Mouse (Mus musculus) erythroblast, embryonic 14.5 days (primary cell): Measurements from ENCODE around the gene Txk. TPM values are rescaled to one million over a fixed set of nuclear protein-coding genes. Genes with fewer than 3 reads are reported as not detected.

Experiments
- H3K27me3 ChIP-seq: 2 replicates; pipeline ENCODE4 v1.6.1; 2012; ENCODE audit warnings: inconsistent platforms; ENCODE audit not compliant: control insufficient read depth
- H3K36me3 ChIP-seq: 2 replicates; pipeline ENCODE4 v1.6.1; 2012; ENCODE audit warnings: mild to moderate bottlenecking, inconsistent platforms; ENCODE audit not compliant: control insufficient read depth
- H3K4me1 ChIP-seq: 2 replicates; pipeline ENCODE4 v1.6.1; 2012; ENCODE audit warnings: inconsistent platforms; ENCODE audit not compliant: control insufficient read depth
- H3K4me3 ChIP-seq: replicated peaks from 2 replicates; pipeline ENCODE3; 2012; ENCODE audit warnings: moderate library complexity, mild to moderate bottlenecking, inconsistent platforms
- H3K9me3 ChIP-seq: 2 replicates; pipeline ENCODE4 v1.6.1; 2012; ENCODE audit warnings: low read length, inconsistent platforms, mixed read lengths; ENCODE audit not compliant: control insufficient read depth
- GATA1 ChIP-seq: IDR thresholded peaks from 2 replicates; pipeline ENCODE4 v1.6.1; 2012; ENCODE audit warnings: low read length, inconsistent platforms, mixed read lengths
- TAL1 ChIP-seq: IDR thresholded peaks from 3 replicates; pipeline ENCODE4 v1.6.1; 2012; ENCODE audit warnings: low read length, inconsistent platforms, mixed read lengths
- polyA plus RNA-seq: library from polyadenylated mRNA; stranded (reverse); fragments of >175 nt; gene quantifications from 2 replicates; pipeline ENCODE4 v1.2.3, GENCODE M21; 2012

The Txk gene
- polyA plus RNA-seq: not detected in 2 replicates

DNA sequence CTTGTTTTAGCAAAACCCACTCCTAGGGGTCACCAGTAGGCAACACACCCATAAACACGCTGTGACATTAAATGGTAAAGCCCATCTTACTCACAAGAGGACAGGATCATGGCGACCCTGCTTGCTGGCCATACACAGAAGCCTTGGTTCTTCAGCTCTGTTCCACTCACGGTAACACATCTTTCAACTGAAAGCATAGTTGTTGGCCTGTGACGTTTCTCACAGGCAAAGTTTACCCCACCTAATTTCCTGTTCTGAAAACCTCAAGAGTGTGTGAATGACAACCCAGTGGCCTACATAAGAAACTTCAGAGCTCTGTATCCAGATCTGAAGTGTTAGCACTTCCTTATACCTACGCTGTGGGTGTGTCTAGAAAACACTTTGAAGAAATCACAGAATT lies at the start of gene Txk:
TSS of gene Txk (minus strand) at position 193 of the 400 bp plus-strand sequence.
- peaks cover 9% of the 10 kb centered on the region for H3K4me1 ChIP-seq
- H3K27me3 ChIP-seq: no peaks in the 10 kb centered on the region
- H3K4me3 ChIP-seq: no peak within 1 kb of the TSS
- TF ChIP-seq TAL1 (no peak), GATA1 (no peak)
- H3K36me3 ChIP-seq: no peaks in the 10 kb centered on the region
- no peaks in the 10 kb centered on the region for H3K9me3 ChIP-seq

DNA sequence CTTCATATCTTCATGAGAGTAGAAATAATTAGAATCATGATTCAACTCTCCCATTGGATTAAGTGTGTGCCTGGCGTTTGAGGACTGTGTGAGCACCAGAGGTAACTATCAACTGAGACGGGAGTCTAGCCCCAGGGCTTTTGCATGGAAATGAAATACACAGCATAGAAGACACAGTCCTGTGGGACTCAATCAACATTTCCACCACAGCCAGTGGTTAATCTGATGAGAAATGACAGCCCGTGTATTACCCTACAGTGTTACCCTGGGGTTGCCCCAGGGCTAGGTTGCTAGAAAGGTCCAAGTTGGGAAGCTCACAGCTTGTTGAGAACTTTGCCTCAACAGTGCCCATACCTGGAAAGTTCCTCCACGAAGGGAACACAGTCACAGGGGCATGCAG lies 46.0 kb upstream of the Txk start:
- H3K4me1 ChIP-seq: no peaks in the 10 kb centered on the region
- no peak overlapping the region for H3K4me3 ChIP-seq
- H3K9me3 ChIP-seq: no peaks in the 10 kb centered on the region
- TF ChIP-seq GATA1 (no peak), TAL1 (no peak)
- H3K27me3 ChIP-seq: no peaks in the 10 kb centered on the region
- no peaks in the 10 kb centered on the region for H3K36me3 ChIP-seq

- no peaks in the 10 kb centered on the region for H3K9me3 ChIP-seq
- no peak for TF ChIP-seq TAL1
- TF ChIP-seq GATA1: no peak
- no peaks in the 10 kb centered on the region for H3K36me3 ChIP-seq
- no peaks in the 10 kb centered on the region for H3K27me3 ChIP-seq
- H3K4me1 ChIP-seq: no peaks in the 10 kb centered on the region
- H3K4me3 ChIP-seq: no peak overlapping the region
Observed at GRCm38 (mm10) chr5:72796186-72796613, 43.6 kb upstream of the Txk start.

DNA sequence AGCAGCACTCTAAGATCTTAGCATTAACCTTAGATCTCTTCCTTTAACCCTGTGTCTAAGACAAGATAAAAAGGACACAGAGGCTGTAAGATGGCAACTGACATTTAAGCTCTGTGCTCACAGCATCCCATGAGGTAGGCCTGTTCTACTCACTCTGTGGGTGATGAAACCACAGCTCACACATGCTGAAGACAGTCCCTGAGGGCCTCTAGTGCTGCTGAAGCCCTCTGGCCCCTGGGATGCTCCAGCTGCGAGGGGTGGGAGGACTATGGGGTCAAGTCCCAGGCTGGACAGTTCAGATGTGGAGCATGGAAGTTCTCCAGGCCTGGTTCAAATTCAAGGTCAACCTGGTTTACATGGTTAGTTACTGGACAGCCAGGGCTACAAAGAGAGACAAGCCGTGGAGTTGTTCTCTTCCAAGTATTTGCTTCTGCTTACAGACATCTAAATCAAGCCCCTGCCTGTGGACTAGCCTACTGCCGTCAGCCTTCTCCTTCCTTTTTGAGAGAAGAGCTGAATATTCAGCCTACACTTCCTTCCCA lies 40.8 kb upstream of the Txk start:
- TF ChIP-seq GATA1 (no peak), TAL1 (no peak)
- H3K4me1 ChIP-seq: no peaks in the 10 kb centered on the region
- H3K27me3 ChIP-seq: no peaks in the 10 kb centered on the region
- no peak overlapping the region for H3K4me3 ChIP-seq
- no peaks in the 10 kb centered on the region for H3K9me3 ChIP-seq
- H3K36me3 ChIP-seq: no peaks in the 10 kb centered on the region

DNA sequence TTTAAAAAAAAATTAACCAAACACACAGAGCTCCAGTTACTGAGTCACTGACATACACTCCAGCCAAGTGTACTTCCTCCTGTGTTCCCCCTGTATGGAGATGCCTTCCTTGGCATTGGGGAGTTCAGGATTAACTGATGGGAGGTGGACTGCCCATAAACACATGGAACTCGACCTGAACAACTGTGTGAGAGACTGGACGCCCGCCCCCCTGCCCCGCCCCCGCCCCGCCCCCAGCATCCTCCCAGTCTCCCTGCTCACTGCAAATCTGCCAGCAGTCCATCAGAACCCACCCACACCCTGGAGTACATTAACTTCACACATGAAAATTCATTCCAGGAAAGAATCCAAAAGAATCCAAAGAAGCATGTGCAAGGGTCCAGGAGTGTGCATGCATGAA lies 39.2 kb upstream of the Txk start:
- Histone ChIP-seq H3K36me3 (no peaks in the 10 kb centered on the region), H3K4me3 (no peak overlapping the region), H3K27me3 (no peaks in the 10 kb centered on the region), H3K9me3 (no peaks in the 10 kb centered on the region), H3K4me1 (no peaks in the 10 kb centered on the region)
- TF ChIP-seq TAL1 (no peak), GATA1 (no peak)

GRCm38 (mm10) chr5:72791386-72791785 lies 38.8 kb upstream of the Txk start:
- TF ChIP-seq GATA1 (no peak), TAL1 (no peak)
- H3K27me3 ChIP-seq: no peaks in the 10 kb centered on the region
- no peaks in the 10 kb centered on the region for H3K36me3 ChIP-seq
- H3K9me3 ChIP-seq: no peaks in the 10 kb centered on the region
- H3K4me3 ChIP-seq: no peak overlapping the region
- H3K4me1 ChIP-seq: no peaks in the 10 kb centered on the region

GRCm38 (mm10) chr5:72785451-72785850 lies 32.9 kb upstream of the Txk start:
- Histone ChIP-seq H3K27me3 (no peaks in the 10 kb centered on the region), H3K4me3 (no peak overlapping the region), H3K4me1 (no peaks in the 10 kb centered on the region), H3K9me3 (no peaks in the 10 kb centered on the region), H3K36me3 (no peaks in the 10 kb centered on the region)
- TF ChIP-seq TAL1 (no peak), GATA1 (no peak)

- Histone ChIP-seq H3K4me1 (no peaks in the 10 kb centered on the region), H3K27me3 (no peaks in the 10 kb centered on the region), H3K36me3 (no peaks in the 10 kb centered on the region), H3K9me3 (no peaks in the 10 kb centered on the region), H3K4me3 (no peak overlapping the region)
- TF ChIP-seq TAL1 (no peak), GATA1 (no peak)
Observed at GRCm38 (mm10) chr5:72784719-72785118, 32.1 kb upstream of the Txk start.

DNA sequence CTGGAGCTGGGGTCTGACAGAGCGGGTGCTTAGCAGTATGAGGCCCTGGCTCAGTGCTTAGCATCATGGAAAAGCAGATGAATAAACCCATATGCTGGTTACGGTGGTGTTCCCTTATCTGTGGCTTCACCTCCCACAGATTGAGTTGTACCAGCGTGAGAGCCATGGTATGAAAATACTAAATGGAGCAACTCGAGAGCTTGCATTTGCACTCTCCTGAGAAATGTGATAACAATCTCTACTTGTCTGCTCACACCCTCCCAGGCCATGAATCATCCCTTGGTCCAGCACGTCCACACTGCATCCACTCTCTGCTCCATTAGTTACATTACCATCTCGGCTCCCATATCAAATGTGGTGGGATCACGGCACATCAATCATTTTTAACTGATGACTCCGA lies 31.4 kb upstream of the Txk start:
- Histone ChIP-seq H3K9me3 (no peaks in the 10 kb centered on the region), H3K4me3 (no peak overlapping the region), H3K4me1 (no peaks in the 10 kb centered on the region), H3K27me3 (no peaks in the 10 kb centered on the region), H3K36me3 (no peaks in the 10 kb centered on the region)
- no peak for TF ChIP-seq GATA1

DNA sequence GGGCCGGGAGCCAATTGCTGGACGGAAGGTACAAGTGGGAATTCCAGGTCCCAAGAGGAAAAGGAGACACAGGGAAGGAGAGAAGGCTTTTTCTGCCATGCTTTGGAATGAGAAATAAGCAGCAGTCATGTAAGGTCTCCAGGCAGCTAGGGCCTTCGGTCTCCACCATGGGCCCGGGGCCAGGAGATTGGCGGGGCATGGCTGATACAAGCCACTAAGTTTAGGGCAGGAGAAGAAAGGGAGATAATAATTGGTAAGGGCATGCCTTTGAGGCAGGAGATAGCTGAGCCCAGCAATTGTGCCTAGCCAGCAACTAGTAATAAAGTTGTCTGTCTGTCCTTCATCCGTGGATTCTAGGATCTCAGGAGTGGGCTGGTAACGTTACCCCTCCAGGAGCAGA lies 30.5 kb upstream of the Txk start:
- no peaks in the 10 kb centered on the region for H3K27me3 ChIP-seq
- no peaks in the 10 kb centered on the region for H3K9me3 ChIP-seq
- H3K36me3 ChIP-seq: no peaks in the 10 kb centered on the region
- no peak overlapping the region for H3K4me3 ChIP-seq
- H3K4me1 ChIP-seq: no peaks in the 10 kb centered on the region
- no peak for TF ChIP-seq TAL1
- TF ChIP-seq GATA1: no peak
